Mouse (Mus musculus) liver, embryonic 15.5 days (tissue): ENCODE data around the gene Fbxo42. TPM values are rescaled to one million over a fixed set of nuclear protein-coding genes. Genes with fewer than 3 reads are reported as not detected.

ENCODE experiments used
- ATAC-seq: fragments of 200-750 bp; cut with Nextera tagmentation; 2 replicates; pipeline ENCODE4 v1.8.0; 2017; ENCODE audit warnings: moderate number of reproducible peaks, mild to moderate bottlenecking, moderate library complexity; ENCODE audit not compliant: insufficient read depth
- H3K27ac ChIP-seq: fragments of 300-500 bp; sonication (generic); replicated peaks from 2 replicates; pipeline ENCODE4 v1.5.1; 2015; ENCODE audit warnings: mild to moderate bottlenecking, inconsistent platforms
- H3K27me3 ChIP-seq: fragments of 300-500 bp; sonication (generic); 2 replicates; pipeline ENCODE4 v1.6.1; 2015; ENCODE audit warnings: mild to moderate bottlenecking, inconsistent platforms
- H3K36me3 ChIP-seq: fragments of 300-500 bp; sonication (generic); replicated peaks from 2 replicates; pipeline ENCODE4 v1.6.1; 2015; ENCODE audit warnings: moderate library complexity, mild to moderate bottlenecking, inconsistent platforms
- H3K4me1 ChIP-seq: fragments of 300-500 bp; sonication (generic); replicated peaks from 2 replicates; pipeline ENCODE4 v1.6.1; 2015; ENCODE audit warnings: inconsistent platforms
- H3K4me2 ChIP-seq: fragments of 300-500 bp; sonication (generic); 2 replicates; pipeline ENCODE4 v1.6.1; 2015; ENCODE audit warnings: moderate library complexity, mild to moderate bottlenecking, inconsistent platforms
- H3K4me3 ChIP-seq: fragments of 300-500 bp; sonication (generic); replicated peaks from 2 replicates; pipeline ENCODE4 v1.5.1; 2015; ENCODE audit warnings: mild to moderate bottlenecking, inconsistent platforms
- H3K9ac ChIP-seq: fragments of 300-500 bp; sonication (generic); 2 replicates; pipeline ENCODE4 v1.6.1; 2015; ENCODE audit warnings: moderate library complexity, mild to moderate bottlenecking, inconsistent platforms
- H3K9me3 ChIP-seq: fragments of 300-500 bp; sonication (generic); replicated peaks from 2 replicates; pipeline ENCODE4 v1.6.1; 2016; ENCODE audit warnings: inconsistent platforms
- WGBS: fragments of 180-500 bp; shearing (Covaris S2); methylation state at CpG from one replicate; pipeline ENCODE4 v1.1.7; 2015; ENCODE audit warnings: mixed read lengths; ENCODE audit not compliant: insufficient replicate concordance; 5-methylcytosine and 5-hydroxymethylcytosine counted together
- polyA plus RNA-seq: library from polyadenylated mRNA; unstranded; fragments of >200 nt; fragmentation: Nextera tagmentation; extraction: Ambion mirVana; gene quantifications from 2 replicates; pipeline ENCODE4 v1.2.1, GENCODE M21; 2015

The Fbxo42 gene
- polyA plus RNA-seq, 1 experiment from 2014 or later, result 17.9 TPM

DNA sequence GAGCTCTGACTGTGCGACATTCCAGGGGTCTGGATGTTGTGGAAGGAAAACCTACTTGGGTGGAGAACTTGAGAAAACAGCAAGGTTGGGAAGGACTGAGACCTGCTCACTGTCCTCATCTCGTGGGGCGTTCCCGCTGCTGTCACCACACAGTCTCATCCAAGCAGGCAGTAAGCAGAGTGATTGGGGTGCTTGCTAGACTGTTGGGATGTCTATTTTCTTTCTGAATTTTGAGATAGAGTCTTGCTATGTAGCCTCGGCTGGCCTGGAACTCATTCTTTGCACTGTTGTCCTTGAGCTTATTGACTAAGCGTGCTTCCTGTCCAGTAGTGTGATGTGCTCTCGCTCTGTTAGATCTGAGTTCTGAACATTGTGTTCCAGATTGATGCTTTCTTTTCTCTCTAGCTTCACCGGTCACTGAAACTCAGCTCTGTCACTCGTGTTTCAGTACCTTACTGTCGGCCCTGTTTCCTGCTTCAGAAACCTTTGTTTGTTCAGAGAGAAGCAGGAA, 28.7 kb downstream of the Fbxo42 start:
- no peaks in the 10 kb centered on the region for H3K9me3 ChIP-seq
- H3K36me3 ChIP-seq, result peaks cover 91% of the 10 kb centered on the region
- H3K27me3 ChIP-seq, result no peaks in the 10 kb centered on the region
- H3K4me1 ChIP-seq, result peaks cover 12% of the 10 kb centered on the region; the same call in 1 of the 2 replicates
- WGBS, result 78% methylated on average over 10 of the region's 10 CpGs
- H3K9ac ChIP-seq, result no peak overlapping the region
- no peak overlapping the region for H3K4me3 ChIP-seq
- ATAC-seq, result no peak
- no peak overlapping the region for H3K4me2 ChIP-seq
- 0 out of 2 replicates have a peak overlapping the region, but pooled peaks have one; percentile 19 for H3K27ac ChIP-seq

DNA sequence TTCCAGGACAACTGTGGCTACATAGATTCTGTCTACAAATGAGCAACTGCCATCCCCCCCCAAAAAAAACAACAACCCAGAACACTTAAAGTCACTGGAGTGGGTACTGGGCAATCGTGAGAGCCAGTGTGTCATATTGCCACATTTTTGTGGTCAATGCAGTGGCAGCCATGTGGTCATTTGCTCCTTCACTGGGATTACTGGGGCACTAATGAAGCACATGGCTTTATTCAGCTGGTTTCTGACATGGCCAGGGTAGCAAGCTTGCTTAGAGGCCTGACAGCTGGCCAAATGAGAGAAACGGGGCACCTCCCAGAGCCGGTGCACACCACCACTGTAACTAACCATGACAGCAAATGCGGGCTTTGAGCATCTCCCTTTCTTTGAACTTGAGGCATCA, 30.8 kb downstream of the Fbxo42 start:
- WGBS, result 78% methylated on average over 4 of the region's 4 CpGs
- Histone ChIP-seq H3K9me3 (no peaks in the 10 kb centered on the region), H3K4me3 (no peak overlapping the region), H3K27ac (no peak overlapping the region), H3K9ac (no peak overlapping the region), H3K36me3 (peaks cover 92% of the 10 kb centered on the region), H3K4me1 (0 out of 2 replicates have a peak, but pooled peaks cover 14% of the 10 kb centered on the region), H3K4me2 (no peak overlapping the region), H3K27me3 (no peaks in the 10 kb centered on the region)
- ATAC-seq, result no peak

GRCm38 (mm10) chr4:141180831-141181230, 33.1 kb downstream of the Fbxo42 start:
- H3K9ac ChIP-seq, result no peak overlapping the region
- H3K4me3 ChIP-seq, result no peak overlapping the region
- peaks cover 84% of the 10 kb centered on the region for H3K36me3 ChIP-seq
- WGBS, result 88% methylated on average over 8 of the region's 8 CpGs
- H3K27me3 ChIP-seq, result no peaks in the 10 kb centered on the region
- H3K4me2 ChIP-seq, result no peak overlapping the region
- peaks cover 16% of the 10 kb centered on the region; the same call in 1 of the 2 replicates for H3K4me1 ChIP-seq
- no peak for ATAC-seq
- H3K9me3 ChIP-seq, result no peaks in the 10 kb centered on the region
- no peak overlapping the region for H3K27ac ChIP-seq

DNA sequence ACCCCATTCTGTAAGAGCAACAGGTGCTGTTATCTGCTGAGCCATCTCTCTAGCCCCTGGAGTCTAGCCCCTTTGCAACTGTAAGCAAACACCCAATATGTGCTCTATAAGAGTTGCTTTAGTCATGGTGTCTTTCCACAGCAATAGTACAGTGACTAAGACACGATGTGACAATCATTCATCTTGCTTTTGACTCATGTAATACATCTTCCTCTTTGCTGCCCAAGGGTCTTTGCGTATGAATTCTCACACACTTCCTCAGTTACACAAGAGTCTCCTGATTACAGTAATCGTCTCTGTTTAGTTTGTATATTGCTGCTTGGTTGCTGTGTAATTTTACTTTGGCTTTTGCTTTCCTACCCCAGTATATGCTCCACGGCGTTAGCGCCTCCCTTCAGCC, 34.3 kb downstream of the Fbxo42 start:
- H3K27ac ChIP-seq, result no peak overlapping the region
- no peak overlapping the region for H3K4me3 ChIP-seq
- no peaks in the 10 kb centered on the region for H3K27me3 ChIP-seq
- H3K9me3 ChIP-seq, result no peaks in the 10 kb centered on the region
- H3K4me1 ChIP-seq, result peaks cover 21% of the 10 kb centered on the region
- 83% methylated on average over 6 of the region's 6 CpGs for WGBS
- no peak overlapping the region for H3K9ac ChIP-seq
- H3K4me2 ChIP-seq, result no peak overlapping the region
- ATAC-seq, result no peak
- H3K36me3 ChIP-seq, result peaks cover 72% of the 10 kb centered on the region

DNA sequence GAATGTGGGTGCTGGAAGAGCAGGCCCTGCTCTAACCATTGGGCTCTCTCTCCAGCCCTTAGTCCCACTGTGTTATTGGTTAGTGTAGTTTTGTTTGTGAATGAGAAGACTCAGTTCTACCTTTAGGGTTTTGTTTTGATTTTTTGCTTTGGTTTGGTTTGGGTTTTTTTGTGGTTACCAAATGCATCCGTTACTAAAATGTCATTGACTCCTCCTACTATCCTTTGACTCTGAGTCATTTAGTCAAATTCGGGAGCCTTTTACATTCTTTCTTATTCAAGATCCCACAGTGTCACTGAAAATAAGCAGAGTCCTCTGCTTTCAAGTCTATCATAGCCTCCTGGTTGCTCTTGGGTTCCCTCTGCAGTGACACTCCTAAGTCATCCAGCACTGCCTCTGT, 36.2 kb downstream of the Fbxo42 start:
- peaks cover 23% of the 10 kb centered on the region for H3K4me1 ChIP-seq
- no peak for ATAC-seq
- H3K36me3 ChIP-seq, result peaks cover 57% of the 10 kb centered on the region
- no peak overlapping the region for H3K4me3 ChIP-seq
- WGBS, result 87% methylated on average over 2 of the region's 2 CpGs
- H3K4me2 ChIP-seq, result no peak overlapping the region
- H3K9me3 ChIP-seq, result no peaks in the 10 kb centered on the region
- H3K27me3 ChIP-seq, result no peaks in the 10 kb centered on the region
- H3K27ac ChIP-seq, result no peak overlapping the region
- no peak overlapping the region for H3K9ac ChIP-seq

DNA sequence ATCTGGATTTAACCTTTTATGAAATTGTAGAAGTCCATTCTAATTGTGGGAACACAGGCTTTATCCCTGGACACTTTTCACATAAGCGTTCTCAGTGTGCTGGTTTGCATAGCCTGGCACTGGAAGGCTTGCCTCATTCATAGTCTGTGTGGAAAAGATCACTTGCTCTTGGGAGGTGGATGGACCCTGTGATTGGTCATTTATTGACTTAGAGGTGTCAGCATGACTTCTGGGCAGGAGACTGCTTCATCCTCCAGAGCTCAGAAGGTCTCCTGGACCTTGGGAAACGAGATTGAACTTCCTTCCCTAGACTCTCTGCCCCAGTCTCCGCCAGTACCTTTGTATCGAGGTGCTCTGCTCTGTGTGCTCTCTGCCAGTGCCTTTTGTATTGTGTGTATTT, 36.7 kb downstream of the Fbxo42 start:
- WGBS, result 75% methylated on average over 4 of the region's 4 CpGs
- H3K27ac ChIP-seq, result no peak overlapping the region
- H3K9ac ChIP-seq, result no peak overlapping the region
- H3K36me3 ChIP-seq, result peaks cover 52% of the 10 kb centered on the region
- no peak for ATAC-seq
- H3K4me2 ChIP-seq, result no peak overlapping the region
- H3K4me3 ChIP-seq, result no peak overlapping the region
- no peaks in the 10 kb centered on the region for H3K27me3 ChIP-seq
- no peaks in the 10 kb centered on the region for H3K9me3 ChIP-seq
- peaks cover 23% of the 10 kb centered on the region for H3K4me1 ChIP-seq

GRCm38 (mm10) chr4:141186923-141187836, 39.5 kb downstream of the Fbxo42 start:
- H3K9me3 ChIP-seq, result no peaks in the 10 kb centered on the region
- ATAC-seq, result peak; percentile 66
- peak overlapping the region; percentile 42 for H3K27ac ChIP-seq
- peaks cover 20% of the 10 kb centered on the region for H3K4me1 ChIP-seq
- peaks cover 50% of the 10 kb centered on the region for H3K36me3 ChIP-seq
- H3K9ac ChIP-seq, result no peak overlapping the region
- no peak overlapping the region for H3K4me3 ChIP-seq
- WGBS, result 66% methylated on average over 9 of the region's 9 CpGs
- no peaks in the 10 kb centered on the region for H3K27me3 ChIP-seq
- no peak overlapping the region for H3K4me2 ChIP-seq

GRCm38 (mm10) chr4:141191294-141191693, 43.6 kb downstream of the Fbxo42 start:
- Histone ChIP-seq H3K9ac (no peak overlapping the region), H3K4me3 (no peak overlapping the region), H3K4me2 (no peak overlapping the region), H3K9me3 (no peaks in the 10 kb centered on the region), H3K36me3 (peaks cover 65% of the 10 kb centered on the region), H3K4me1 (peaks cover 11% of the 10 kb centered on the region; the same call in 1 of the 2 replicates), H3K27ac (no peak overlapping the region), H3K27me3 (no peaks in the 10 kb centered on the region)
- ATAC-seq, result no peak
- 83% methylated on average over 7 of the region's 7 CpGs for WGBS

DNA sequence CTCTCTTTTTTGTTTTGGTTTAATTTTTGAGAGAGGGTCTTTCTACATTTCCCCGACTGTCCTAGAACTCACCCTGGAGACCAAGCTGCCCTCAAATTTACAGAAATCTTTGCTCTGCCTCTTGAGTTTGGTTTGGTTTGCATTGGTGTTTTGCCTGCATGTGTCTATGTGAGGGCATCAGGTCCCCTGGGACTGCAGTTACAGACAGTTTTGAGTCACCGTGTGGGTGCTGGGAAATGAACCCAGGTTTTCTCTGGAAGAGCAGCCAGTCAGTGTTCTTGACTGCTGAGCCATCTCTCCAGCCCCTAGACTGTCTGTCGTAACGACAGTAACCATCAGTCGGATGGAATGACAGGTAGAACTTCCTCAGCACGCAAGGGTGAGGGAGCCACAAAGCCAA, 46.8 kb downstream of the Fbxo42 start:
- Histone ChIP-seq H3K27ac (no peak overlapping the region), H3K27me3 (no peaks in the 10 kb centered on the region), H3K4me3 (no peak overlapping the region), H3K9ac (no peak overlapping the region), H3K4me2 (no peak overlapping the region), H3K36me3 (peaks cover 95% of the 10 kb centered on the region), H3K9me3 (no peaks in the 10 kb centered on the region), H3K4me1 (peaks cover 3% of the 10 kb centered on the region; the same call in 1 of the 2 replicates)
- ATAC-seq, result no peak
- WGBS, result 81% methylated on average over 6 of the region's 6 CpGs

DNA sequence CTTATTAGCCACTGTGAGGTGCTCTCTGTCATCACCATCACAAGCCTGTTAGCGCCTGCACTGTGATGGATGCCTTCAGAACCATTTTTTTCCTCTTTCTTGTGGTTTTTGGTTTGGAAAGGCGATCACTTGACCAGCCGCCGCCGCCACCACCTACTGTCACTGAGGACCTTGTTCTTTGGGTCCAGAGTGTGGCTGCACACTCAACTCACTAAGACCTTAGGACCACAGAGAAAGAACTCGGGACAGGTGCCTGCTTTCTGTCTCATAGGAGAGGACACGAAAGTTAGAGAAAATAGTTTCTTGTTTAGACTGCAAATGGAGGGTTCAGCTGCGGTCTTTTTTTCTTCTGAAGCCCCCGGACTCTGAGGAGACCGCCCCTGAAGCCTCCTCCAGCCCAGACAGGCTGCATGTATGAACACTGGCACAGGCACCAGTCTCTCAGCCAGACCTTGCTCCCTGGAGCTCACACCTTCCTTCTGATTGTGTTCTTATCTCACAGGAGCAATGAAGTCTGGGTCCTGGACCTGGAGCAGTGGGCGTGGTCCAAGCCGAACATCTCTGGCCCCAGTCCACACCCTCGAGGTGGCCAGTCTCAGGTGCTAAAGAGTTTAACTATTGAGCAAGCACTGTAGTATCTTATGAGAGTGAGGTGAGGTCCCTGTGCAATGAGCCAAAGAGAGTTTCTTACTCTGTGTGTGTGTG, 49.4 kb downstream of the Fbxo42 start:
- Histone ChIP-seq H3K4me3 (no peak overlapping the region), H3K9me3 (no peaks in the 10 kb centered on the region), H3K4me2 (no peak overlapping the region), H3K27ac (no peak overlapping the region), H3K27me3 (no peaks in the 10 kb centered on the region), H3K36me3 (peaks cover 97% of the 10 kb centered on the region), H3K4me1 (peaks cover 5% of the 10 kb centered on the region; the same call in 1 of the 2 replicates), H3K9ac (no peak overlapping the region)
- 84% methylated on average over 13 of the region's 13 CpGs for WGBS
- no peak for ATAC-seq

- peaks cover 6% of the 10 kb centered on the region; the same call in 1 of the 2 replicates for H3K4me1 ChIP-seq
- no peak overlapping the region for H3K4me2 ChIP-seq
- no peak overlapping the region for H3K9ac ChIP-seq
- H3K4me3 ChIP-seq, result no peak overlapping the region
- H3K27me3 ChIP-seq, result no peaks in the 10 kb centered on the region
- no peaks in the 10 kb centered on the region for H3K9me3 ChIP-seq
- WGBS, result 95% methylated on average over 13 of the region's 13 CpGs
- peaks cover 97% of the 10 kb centered on the region for H3K36me3 ChIP-seq
- no peak for ATAC-seq
- no peak overlapping the region for H3K27ac ChIP-seq
Observed at GRCm38 (mm10) chr4:141197686-141198035, 49.9 kb downstream of the Fbxo42 start.
